ENCODE assay signal across 8 mouse cellular contexts in genomic region chr9:108577934-108578544, GRCm38 (mm10). TPM values are rescaled to one million over a fixed set of nuclear protein-coding genes. Genes with fewer than 3 reads are reported as not detected.
DNase-seq lines count a peak whose midpoint lies in the region; ATAC-seq and TF ChIP-seq lines count a peak whose summit lies in the region.

No protein-coding gene starts in this region.

- H3K4me3 ChIP-seq in cerebellum, adult 2 months (replicated peaks; ENCODE audit: insufficient read depth, low read depth, low read length), result peak overlapping the region; percentile 72
- peak overlapping the region; percentile 70 for H3K4me3 ChIP-seq in intestine, embryonic 14.5 days (ENCODE audit: low read depth, low read length)
- H3K4me3 ChIP-seq in lung, embryonic 15.5 days, result peak overlapping the region; percentile 81

- TF ChIP-seq CTCF in cerebellum, adult 2 months (IDR thresholded peaks at IDR 0.05; ENCODE audit: borderline replicate concordance, insufficient read depth, low read depth, low read length), result no peak

- peak; percentile 52 to 74 for DNase-seq in urinary bladder, postnatal 4 days (ENCODE audit: low spot score in 2 of 2)
- no peak for DNase-seq in urinary bladder, postnatal 10 days (ENCODE audit: low spot score)
- peak; percentile 46 to 52 for DNase-seq in cerebellum, adult 2 months
- DNase-seq in gastrocnemius, adult 8-10 months (ENCODE audit: low spot score in 2 of 2), result peak; percentile 55 to 68
- no peak for DNase-seq in intestine, embryonic 14.5 days (ENCODE audit: low spot score)
- peak; percentile 45 for DNase-seq in splenic B cell, adult 2 months (ENCODE audit: low read depth, low spot score)
- no peak for DNase-seq in layer of hippocampus, adult 18-20 months (ENCODE audit: low spot score in 2 of 2)

- no peak overlapping the region for H3K27ac ChIP-seq in cerebellum, adult 2 months (ENCODE audit: insufficient read depth, low read length)
- peak overlapping the region; percentile 91 for H3K27ac ChIP-seq in intestine, embryonic 14.5 days (ENCODE audit: low read depth)
- H3K27ac ChIP-seq in lung, embryonic 15.5 days, result peak overlapping the region; percentile 95

- no peaks in the 10 kb centered on the region for H3K9me3 ChIP-seq in intestine, embryonic 14.5 days (ENCODE audit: control insufficient read depth, low read length)
- no peaks in the 10 kb centered on the region for H3K9me3 ChIP-seq in lung, embryonic 15.5 days

- ATAC-seq in intestine, embryonic 14.5 days (replicated peaks; ENCODE audit: low FRiP score, low TSS enrichment, low read depth), result peak; percentile 40; the same call in 1 of the 2 replicates
- peak; percentile 36; the same call in 1 of the 2 replicates for ATAC-seq in lung, embryonic 15.5 days (ENCODE audit: borderline replicate concordance, extremely low read depth, low FRiP score, low TSS enrichment)

- H3K27me3 ChIP-seq in cerebellum, adult 2 months (ENCODE audit: control insufficient read depth, insufficient read depth, low read length), result no peaks in the 10 kb centered on the region
- no peaks in the 10 kb centered on the region for H3K27me3 ChIP-seq in intestine, embryonic 14.5 days (replicated peaks; ENCODE audit: control insufficient read depth, insufficient read depth, low read length)
- H3K27me3 ChIP-seq in lung, embryonic 15.5 days, result no peaks in the 10 kb centered on the region
- no peaks in the 10 kb centered on the region for H3K27me3 ChIP-seq in splenic B cell, adult 2 months (ENCODE audit: control insufficient read depth, insufficient read depth, low read length, poor library complexity, severe bottlenecking)

- WGBS in cerebellum, adult 2 months, result under 1% methylated on average over 24 of the region's 24 CpGs
- under 1% methylated on average over 24 of the region's 24 CpGs for WGBS in intestine, embryonic 14.5 days
- WGBS in lung, embryonic 15.5 days, result under 1% methylated on average over 24 of the region's 24 CpGs

- H3K4me1 ChIP-seq in cerebellum, adult 2 months (ENCODE audit: control insufficient read depth, insufficient read depth, low read length), result peaks cover 7% of the 10 kb centered on the region
- peaks cover 33% of the 10 kb centered on the region for H3K4me1 ChIP-seq in intestine, embryonic 14.5 days (replicated peaks; ENCODE audit: control insufficient read depth, insufficient read depth, low read length)
- H3K4me1 ChIP-seq in lung, embryonic 15.5 days, result peaks cover 33% of the 10 kb centered on the region

- H3K9ac ChIP-seq in intestine, embryonic 14.5 days (ENCODE audit: low read length), result peak overlapping the region; percentile 74
- H3K9ac ChIP-seq in lung, embryonic 15.5 days, result peak overlapping the region; percentile 86

- H3K36me3 ChIP-seq in intestine, embryonic 14.5 days (ENCODE audit: control insufficient read depth, insufficient read depth, low read length), result peaks cover 32% of the 10 kb centered on the region
- H3K36me3 ChIP-seq in lung, embryonic 15.5 days, result peaks cover 33% of the 10 kb centered on the region
- H3K36me3 ChIP-seq in splenic B cell, adult 2 months (ENCODE audit: control insufficient read depth, insufficient read depth, low read length, poor library complexity, severe bottlenecking), result peaks cover 3% of the 10 kb centered on the region

- H3K4me2 ChIP-seq in intestine, embryonic 14.5 days (ENCODE audit: low read length), result peak overlapping the region; percentile 81
- H3K4me2 ChIP-seq in lung, embryonic 15.5 days, result peak overlapping the region; percentile 84

- no peak for TF ChIP-seq POLR2A in cerebellum, adult 2 months (IDR thresholded peaks at IDR 0.05; ENCODE audit: borderline replicate concordance, insufficient read depth, low read length)

RNA-seq across cellular contexts. Expression of gene Wdr6, which starts 0.5 kb away (rescaled TPM):
- 97.4 and 107 TPM in 2 replicates for polyA plus RNA-seq in cerebellum, adult 2 months (2012; rRNA removed)
- total RNA-seq in gastrocnemius, adult 8-10 months (2022), result 1 to 10 TPM; 6.6 to 8.4 (median 7.7) TPM
- 82.0 and 95.0 TPM in 2 replicates for polyA plus RNA-seq in intestine, embryonic 14.5 days (2014; fragmentation: Nextera tagmentation; extraction: Ambion mirVana)
- 131 and 134 TPM in 2 replicates for polyA plus RNA-seq in lung, embryonic 15.5 days (2015; fragmentation: Nextera tagmentation; extraction: Ambion mirVana)
- total RNA-seq in layer of hippocampus, adult 18-20 months (2021), result 100 to 1,000 TPM; 112 to 123 TPM

RNA-seq across cellular contexts. Expression of gene Dalrd3, which starts 8.4 kb away (rescaled TPM):
- 215 and 239 TPM in 2 replicates for polyA plus RNA-seq in cerebellum, adult 2 months (2012; rRNA removed)
- total RNA-seq in gastrocnemius, adult 8-10 months (2022), result 1 to 10 TPM; 6.0 to 9.1 (median 7.6) TPM
- 127 and 146 TPM in 2 replicates for polyA plus RNA-seq in intestine, embryonic 14.5 days (2014; fragmentation: Nextera tagmentation; extraction: Ambion mirVana)
- 139 and 150 TPM in 2 replicates for polyA plus RNA-seq in lung, embryonic 15.5 days (2015; fragmentation: Nextera tagmentation; extraction: Ambion mirVana)
- total RNA-seq in layer of hippocampus, adult 18-20 months (2021), result 100 to 1,000 TPM in 1 of 2 experiments, 10 to 100 TPM in 1; 95.0 to 105 TPM

RNA-seq across cellular contexts. Expression of gene Ndufaf3, which starts 10.8 kb away (rescaled TPM):
- 63.0 and 69.3 TPM in 2 replicates for polyA plus RNA-seq in cerebellum, adult 2 months (2012; rRNA removed)
- total RNA-seq in gastrocnemius, adult 8-10 months (2022), result 10 to 100 TPM; 31.9 to 34.4 (median 33.0) TPM
- 37.0 and 39.8 TPM in 2 replicates for polyA plus RNA-seq in intestine, embryonic 14.5 days (2014; fragmentation: Nextera tagmentation; extraction: Ambion mirVana)
- polyA plus RNA-seq in lung, embryonic 15.5 days (2015; fragmentation: Nextera tagmentation; extraction: Ambion mirVana), result 49.2 and 49.4 TPM in 2 replicates
- total RNA-seq in layer of hippocampus, adult 18-20 months (2021), result 10 to 100 TPM; 73.5 to 75.0 TPM

RNA-seq across cellular contexts. Expression of gene Impdh2, which starts 18.0 kb away (rescaled TPM):
- 70.6 and 76.9 TPM in 2 replicates for polyA plus RNA-seq in cerebellum, adult 2 months (2012; rRNA removed)
- 10 to 100 TPM; 60.2 to 78.6 (median 63.1) TPM for total RNA-seq in gastrocnemius, adult 8-10 months (2022)
- polyA plus RNA-seq in intestine, embryonic 14.5 days (2014; fragmentation: Nextera tagmentation; extraction: Ambion mirVana), result 226 and 246 TPM in 2 replicates
- 178 TPM in 2 replicates for polyA plus RNA-seq in lung, embryonic 15.5 days (2015; fragmentation: Nextera tagmentation; extraction: Ambion mirVana)
- total RNA-seq in layer of hippocampus, adult 18-20 months (2021), result 10 to 100 TPM; 56.6 to 64.5 TPM

RNA-seq across cellular contexts. Expression of gene P4htm, which starts 19.4 kb away (rescaled TPM):
- polyA plus RNA-seq in cerebellum, adult 2 months (2012; rRNA removed), result 102 and 105 TPM in 2 replicates
- total RNA-seq in gastrocnemius, adult 8-10 months (2022), result 1 to 10 TPM; 3.8 to 5.5 (median 4.9) TPM
- 5.9 and 7.0 TPM in 2 replicates for polyA plus RNA-seq in intestine, embryonic 14.5 days (2014; fragmentation: Nextera tagmentation; extraction: Ambion mirVana)
- polyA plus RNA-seq in lung, embryonic 15.5 days (2015; fragmentation: Nextera tagmentation; extraction: Ambion mirVana), result 7.7 and 7.9 TPM in 2 replicates
- 100 to 1,000 TPM; 101 to 102 TPM for total RNA-seq in layer of hippocampus, adult 18-20 months (2021)

Comparison
In these comparisons a context has a peak if more than half of its experiments do, and no peak if none do; other contexts are left out.
1. DNase-seq: peak in urinary bladder, postnatal 4 days (2 of 2), cerebellum, adult 2 months (2 of 2), gastrocnemius, adult 8-10 months (2 of 2) and splenic B cell, adult 2 months (single experiment); none in urinary bladder, postnatal 10 days (single experiment), intestine, embryonic 14.5 days (single experiment) and layer of hippocampus, adult 18-20 months (0 of 2).
2. Peak in every context shown above with its lines, with median percentiles within 50 percentile points of each other: H3K4me3 ChIP-seq.